12 mouse cellular contexts compared by ENCODE assay signal in genomic region chr2:3157030-3157429, GRCm38 (mm10).
"Had no signal": no experiment of that assay in that cellular context is flagged by ENCODE, and none has a peak within 500 bp of the region (broad histone marks: within the 10 kb centered on the region; RNA-seq: fewer than 3 reads in every experiment).

No protein-coding gene starts in this region.

- H3K36me3 ChIP-seq: limb, embryonic 12.5 days; liver, embryonic 13.5 days; lung, embryonic 15.5 days; midbrain, embryonic 12.5 days had no signal

- H3K27me3 ChIP-seq: limb, embryonic 12.5 days; liver, embryonic 13.5 days; lung, embryonic 15.5 days; midbrain, embryonic 12.5 days had no signal

- H3K27ac ChIP-seq: kidney, postnatal 0 days; limb, embryonic 12.5 days; liver, embryonic 13.5 days; lung, embryonic 15.5 days; midbrain, embryonic 12.5 days had no signal

- DNase-seq: kidney, postnatal 4 days; liver; liver, embryonic 13.5 days; liver, postnatal 0 days; retina, postnatal 1 day; right cerebral cortex, postnatal 14 days; thymus, adult 2 months; thymus, postnatal 25 days had no signal

- H3K4me3 ChIP-seq: limb, embryonic 12.5 days; liver, embryonic 13.5 days; lung, embryonic 15.5 days; midbrain, embryonic 12.5 days had no signal

- H3K4me1 ChIP-seq: midbrain, embryonic 12.5 days had no signal
